Mouse (Mus musculus) stomach, embryonic 14.5 days (tissue): ENCODE results near the gene Elf1. TPM values are rescaled to one million over a fixed set of nuclear protein-coding genes. Genes with fewer than 3 reads are reported as not detected.

ENCODE experiments used
- ATAC-seq: fragments of 200-750 bp; cut with Nextera tagmentation; 2 replicates; pipeline ENCODE4 v1.8.0; 2017; ENCODE audit warnings: low read depth, moderate TSS enrichment; ENCODE audit not compliant: insufficient number of reproducible peaks, insufficient read depth, low FRiP score
- H3K27ac ChIP-seq: fragments of 300-500 bp; sonication (generic); 2 replicates; pipeline ENCODE4 v1.5.1; 2014; ENCODE audit warnings: mild to moderate bottlenecking, low read length, moderate library complexity, mixed read lengths
- H3K27me3 ChIP-seq: fragments of 300-500 bp; sonication (generic); 2 replicates; pipeline ENCODE4 v1.6.1; 2014; ENCODE audit warnings: low read length, control low read depth, mixed read lengths; ENCODE audit not compliant: control insufficient read depth, insufficient read depth
- H3K36me3 ChIP-seq: fragments of 300-500 bp; sonication (generic); 2 replicates; pipeline ENCODE4 v1.6.1; 2014; ENCODE audit warnings: mild to moderate bottlenecking, control low read depth, low read length, moderate library complexity, mixed read lengths; ENCODE audit not compliant: control insufficient read depth, insufficient read depth
- H3K4me1 ChIP-seq: fragments of 300-500 bp; sonication (generic); 2 replicates; pipeline ENCODE4 v1.6.1; 2014; ENCODE audit warnings: low read length, control low read depth, mixed read lengths; ENCODE audit not compliant: control insufficient read depth, insufficient read depth
- H3K4me2 ChIP-seq: fragments of 300-500 bp; sonication (generic); replicated peaks from 2 replicates; pipeline ENCODE4 v1.6.1; 2014; ENCODE audit warnings: low read depth, low read length, control low read depth
- H3K4me3 ChIP-seq: fragments of 300-500 bp; sonication (generic); 2 replicates; pipeline ENCODE4 v1.5.1; 2014; ENCODE audit warnings: low read depth, low read length, control low read depth
- H3K9ac ChIP-seq: fragments of 300-500 bp; sonication (generic); replicated peaks from 2 replicates; pipeline ENCODE4 v1.6.1; 2014; ENCODE audit warnings: low read depth, mild to moderate bottlenecking, control low read depth, low read length, moderate library complexity, mixed read lengths
- H3K9me3 ChIP-seq: fragments of 300-500 bp; sonication (generic); 2 replicates; pipeline ENCODE4 v1.6.1; 2016; ENCODE audit warnings: low read depth, low read length, control low read depth; ENCODE audit not compliant: control insufficient read depth
- WGBS: fragments of 180-500 bp; shearing (Covaris S2); extraction: QIAGEN DNeasy Blood & Tissue Kit; methylation state at CpG from one replicate; pipeline ENCODE4 v1.1.7; 2014; 5-methylcytosine and 5-hydroxymethylcytosine counted together
- microRNA-seq: library from miRNA; unstranded; fragments of <30 nt; microRNA quantifications from one replicate; pipeline ENCODE4, GENCODE M21; 2016
- polyA plus RNA-seq: library from polyadenylated mRNA; unstranded; fragments of >200 nt; fragmentation: Nextera tagmentation; extraction: Ambion mirVana; gene quantifications from 2 replicates; pipeline ENCODE4 v1.2.1, GENCODE M21; 2014

Elf1 gene
- polyA plus RNA-seq, 1 experiment from 2014 or later: 25.8 TPM

DNA sequence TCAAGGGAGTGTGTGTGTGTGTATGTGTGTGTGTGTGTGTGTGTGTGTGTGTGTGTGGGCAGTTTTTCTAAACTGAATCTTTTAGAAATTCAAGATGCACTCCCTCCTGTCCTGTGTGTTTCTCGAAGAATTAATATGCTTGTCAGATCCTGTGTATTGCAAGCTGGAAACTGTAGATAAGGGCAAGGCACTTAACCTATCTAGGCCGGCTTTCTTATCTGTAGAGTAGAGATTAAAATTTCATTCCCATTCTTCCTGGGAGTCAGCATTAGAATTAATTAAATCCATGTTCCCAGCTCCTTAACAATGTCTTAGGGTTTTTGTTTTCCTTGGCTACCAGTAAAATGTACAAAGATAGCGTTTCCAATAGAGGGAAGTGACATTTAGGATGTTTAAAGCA, 140.1 kb downstream of the Elf1 start:
- Histone ChIP-seq H3K36me3 (peaks cover 31% of the 10 kb centered on the region), H3K9ac (no peak overlapping the region), H3K27me3 (no peaks in the 10 kb centered on the region), H3K4me3 (no peak overlapping the region), H3K4me2 (no peak overlapping the region), H3K27ac (no peak overlapping the region), H3K4me1 (no peaks in the 10 kb centered on the region), H3K9me3 (no peaks in the 10 kb centered on the region)
- ATAC-seq: no peak
- 58% methylated on average over 3 of the region's 3 CpGs for WGBS

Small RNA genes within 50 kb of the gene (microRNA-seq; reads per million reads assigned to microRNA genes)
- gene Gm27857: not detected

Other genes starting within 250 kb of the Elf1 start
- gene Zfp957, start 233.8 kb upstream of the Elf1 start, polyA plus RNA-seq: not detected in 2 replicates
- 46.5 and 49.8 TPM in 2 replicates for gene Rgcc, start 179.5 kb upstream of the Elf1 start, polyA plus RNA-seq
- 41.0 and 47.7 TPM in 2 replicates for gene Naa16, start 90.4 kb upstream of the Elf1 start, polyA plus RNA-seq
- gene Mtrf1, start 83.4 kb upstream of the Elf1 start, polyA plus RNA-seq: 9.6 and 9.8 TPM in 2 replicates
- 14.3 and 16.1 TPM in 2 replicates for gene Kbtbd7, start 54.7 kb upstream of the Elf1 start, polyA plus RNA-seq
- gene Kbtbd6, start 29.4 kb upstream of the Elf1 start, polyA plus RNA-seq: 2.8 and 3.0 TPM in 2 replicates
- 43.6 and 50.3 TPM in 2 replicates for gene Wbp4, start 326 bp downstream of the Elf1 start, polyA plus RNA-seq
- 121 and 127 TPM in 2 replicates for gene Sugt1, start 106.5 kb downstream of the Elf1 start, polyA plus RNA-seq
- 1.3 and 2.9 TPM in 2 replicates for gene Cnmd, start 181.0 kb downstream of the Elf1 start, polyA plus RNA-seq